Mouse (Mus musculus) subcutaneous adipose tissue, adult 2 months (tissue): ENCODE data around the gene Gm12569. TPM values are rescaled to one million over a fixed set of nuclear protein-coding genes. Genes with fewer than 3 reads are reported as not detected.

Source experiments
- polyA plus RNA-seq: library from polyadenylated mRNA; depleted of rRNA; stranded (reverse); fragments of >200 nt; gene quantifications from 2 replicates; pipeline ENCODE4 v1.2.3, GENCODE M21; 2012; ENCODE audit warnings: low replicate concordance; rRNA removed

Gene Gm12569
- polyA plus RNA-seq = not detected in 2 replicates

DNA sequence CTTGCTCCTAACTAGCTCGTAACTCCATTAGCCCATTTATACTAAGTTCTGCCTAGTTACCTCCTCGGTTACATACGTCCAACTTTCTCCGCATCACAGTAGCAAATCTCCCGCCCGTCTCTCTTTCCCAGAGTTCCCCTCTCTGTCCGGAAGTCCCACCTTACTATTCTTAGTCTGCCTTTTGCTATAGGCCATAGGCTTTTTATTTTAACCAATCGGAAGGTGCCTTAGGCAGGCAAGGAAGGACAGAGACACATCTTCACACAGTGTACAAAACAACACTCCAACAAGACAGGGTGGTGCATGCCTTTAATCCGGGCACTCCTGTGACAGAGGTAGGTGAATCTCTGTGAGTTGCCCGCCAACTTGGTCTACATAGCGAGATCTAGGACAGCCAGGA, at the start of gene Gm12569:
TSS of gene Gm12569 (plus strand) at position 166 of the 400 bp plus-strand sequence.

DNA sequence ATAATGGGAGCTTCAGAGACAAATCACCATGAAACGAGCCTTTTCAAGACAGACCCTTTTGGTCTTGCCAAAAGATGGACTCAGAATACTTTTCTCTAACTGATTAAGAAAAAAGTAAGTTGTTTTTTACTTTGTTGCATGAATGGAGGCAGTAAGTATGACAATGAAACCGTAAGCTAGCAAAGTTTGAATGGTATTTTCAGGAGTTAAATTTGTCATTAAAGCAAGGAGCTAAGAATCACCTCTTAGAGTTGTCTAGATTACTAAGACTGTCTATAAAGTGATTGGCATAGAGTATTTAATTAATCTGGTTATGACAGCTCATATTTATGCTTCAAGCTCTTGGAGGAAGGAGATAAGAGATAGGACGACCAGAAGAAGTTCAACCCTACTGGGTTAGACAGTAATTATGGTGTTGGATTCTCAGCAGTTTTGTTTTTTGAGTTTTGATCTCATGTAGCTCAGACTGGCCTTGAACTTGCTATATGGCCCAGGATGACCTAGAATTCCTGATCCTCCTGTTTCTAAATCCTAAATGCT, 41.5 kb downstream of the Gm12569 start, which contains the start of gene Clk4:
TSS of gene Clk4 (plus strand) at position 51 of the 540 bp plus-strand sequence.

DNA sequence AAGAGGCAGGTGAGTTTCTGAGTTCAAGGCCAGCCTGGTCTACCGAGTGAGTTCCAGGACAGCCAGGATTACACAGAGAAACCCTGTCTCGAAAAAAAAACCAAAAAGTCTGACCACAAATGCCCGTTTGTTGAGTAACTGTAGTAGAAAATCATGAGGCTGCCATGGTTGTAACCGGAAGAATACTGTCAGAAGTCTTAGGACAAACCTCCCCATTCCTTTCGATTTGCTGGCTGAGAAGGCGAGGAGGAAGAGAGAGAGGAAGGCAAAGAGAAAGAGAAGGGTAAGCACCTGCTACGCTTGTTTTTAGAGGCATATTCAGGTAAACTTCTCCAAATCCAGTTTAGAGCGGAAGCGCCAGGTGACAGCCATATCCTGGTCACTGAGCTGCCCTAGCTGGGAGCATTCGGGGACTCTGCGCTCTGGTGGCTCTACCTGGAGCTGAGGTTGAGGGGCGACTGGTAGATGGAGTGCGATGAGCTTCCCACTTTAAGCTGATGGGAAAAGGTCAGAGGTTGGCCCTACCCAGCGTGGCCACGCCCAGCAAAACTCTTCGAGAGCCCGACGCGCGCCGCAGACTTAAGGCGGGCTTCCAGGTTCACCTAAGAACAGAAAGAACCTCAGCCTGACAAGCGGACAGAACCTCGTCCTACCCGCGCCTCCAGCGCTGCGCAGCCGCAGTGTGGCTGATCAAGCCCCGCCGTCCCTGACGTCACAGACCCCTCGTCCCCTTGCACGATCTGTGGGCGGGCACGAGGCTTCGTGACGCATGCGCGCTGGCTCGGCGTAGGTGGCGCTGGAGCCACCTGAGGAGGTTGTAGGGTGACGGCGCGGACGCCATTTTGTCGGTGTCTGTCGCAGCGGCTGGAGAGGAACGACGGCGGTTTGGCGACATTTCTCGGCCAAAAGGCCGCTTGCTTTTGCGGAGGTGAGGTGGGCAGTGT, 42.3 kb downstream of the Gm12569 start, which contains the start of gene BC049762:
TSS of gene BC049762 (minus strand) at position 705 of the 944 bp plus-strand sequence.

Other genes starting within 250 kb of the Gm12569 start
- gene Olfr1377, start 238.5 kb upstream of the Gm12569 start, polyA plus RNA-seq = not detected in 2 replicates
- gene Olfr51, start 216.9 kb upstream of the Gm12569 start, polyA plus RNA-seq = not detected in 2 replicates
- gene Olfr54, start 206.2 kb upstream of the Gm12569 start, polyA plus RNA-seq = not detected in 2 replicates
- not detected in 2 replicates for gene Olfr1375, start 172.4 kb upstream of the Gm12569 start, polyA plus RNA-seq
- gene Zfp354a, start 161.2 kb upstream of the Gm12569 start, polyA plus RNA-seq = 3.0 and 3.9 TPM in 2 replicates
- 34.2 and 50.5 TPM in 2 replicates for gene Clk4, start 41.3 kb downstream of the Gm12569 start, polyA plus RNA-seq
- 0.63 and 1.3 TPM in 2 replicates for gene BC049762, start 42.6 kb downstream of the Gm12569 start, polyA plus RNA-seq
- 0.99 and 2.5 TPM in 2 replicates for gene Col23a1, start 69.4 kb downstream of the Gm12569 start, polyA plus RNA-seq